Mouse (Mus musculus) forebrain, embryonic 12.5 days (tissue): ENCODE data around the gene Nfib. TPM values are rescaled to one million over a fixed set of nuclear protein-coding genes. Genes with fewer than 3 reads are reported as not detected.

Experiments used
- ATAC-seq: fragments of 200-750 bp; cut with Nextera tagmentation; 2 replicates; pipeline ENCODE4 v1.8.0; 2017; ENCODE audit warnings: moderate TSS enrichment; ENCODE audit not compliant: low FRiP score
- H3K27ac ChIP-seq: fragments of 300-500 bp; sonication (generic); 2 replicates; pipeline ENCODE4 v1.5.1; 2016; ENCODE audit warnings: mild to moderate bottlenecking
- H3K27me3 ChIP-seq: fragments of 300-500 bp; sonication (generic); 2 replicates; pipeline ENCODE4 v1.6.1; 2016; ENCODE audit warnings: mild to moderate bottlenecking
- H3K36me3 ChIP-seq: fragments of 300-500 bp; sonication (generic); replicated peaks from 2 replicates; pipeline ENCODE4 v1.6.1; 2016; ENCODE audit warnings: mild to moderate bottlenecking
- H3K4me1 ChIP-seq: fragments of 300-500 bp; sonication (generic); 2 replicates; pipeline ENCODE4 v1.6.1; 2016
- H3K4me2 ChIP-seq: fragments of 300-500 bp; sonication (generic); 2 replicates; pipeline ENCODE4 v1.6.1; 2016; ENCODE audit warnings: mild to moderate bottlenecking, moderate library complexity
- H3K4me3 ChIP-seq: fragments of 300-500 bp; sonication (generic); replicated peaks from 2 replicates; pipeline ENCODE4 v1.5.1; 2016; ENCODE audit warnings: mild to moderate bottlenecking
- H3K9ac ChIP-seq: fragments of 300-500 bp; sonication (generic); 2 replicates; pipeline ENCODE4 v1.6.1; 2016; ENCODE audit warnings: mild to moderate bottlenecking
- H3K9me3 ChIP-seq: fragments of 300-500 bp; sonication (generic); 2 replicates; pipeline ENCODE4 v1.6.1; 2016
- WGBS: fragments of 180-500 bp; shearing (Covaris S2); methylation state at CpG from one replicate; pipeline ENCODE4 v1.1.7; 2016; 5-methylcytosine and 5-hydroxymethylcytosine counted together
- polyA plus RNA-seq: library from polyadenylated mRNA; unstranded; fragments of >200 nt; fragmentation: Nextera tagmentation; extraction: Ambion mirVana; gene quantifications from 2 replicates; pipeline ENCODE4 v1.2.1, GENCODE M21; 2016

Gene Nfib
- polyA plus RNA-seq, 1 experiment from 2014 or later = 103 TPM

GRCm38 (mm10) chr4:82402666-82403065 lies 302.9 kb downstream of the Nfib start:
- Histone ChIP-seq H3K4me2 (no peak overlapping the region), H3K9me3 (no peaks in the 10 kb centered on the region), H3K27ac (no peak overlapping the region), H3K27me3 (no peaks in the 10 kb centered on the region), H3K4me1 (peaks cover 56% of the 10 kb centered on the region), H3K4me3 (no peak overlapping the region), H3K9ac (no peak overlapping the region), H3K36me3 (no peaks in the 10 kb centered on the region)
- 95% methylated on average over 9 of the region's 9 CpGs for WGBS
- ATAC-seq = no peak

GRCm38 (mm10) chr4:82401450-82402061 lies 304.0 kb downstream of the Nfib start:
- Histone ChIP-seq H3K4me1 (peaks cover 54% of the 10 kb centered on the region), H3K9me3 (no peaks in the 10 kb centered on the region), H3K4me2 (no peak overlapping the region), H3K4me3 (no peak overlapping the region), H3K27ac (no peak overlapping the region), H3K27me3 (no peaks in the 10 kb centered on the region), H3K9ac (no peak overlapping the region), H3K36me3 (no peaks in the 10 kb centered on the region)
- ATAC-seq = no peak
- 4% methylated on average over 3 of the region's 3 CpGs for WGBS

- H3K4me3 ChIP-seq = no peak overlapping the region
- peak; percentile 44; the same call in 1 of the 2 replicates for ATAC-seq
- H3K27me3 ChIP-seq = no peaks in the 10 kb centered on the region
- no peaks in the 10 kb centered on the region for H3K9me3 ChIP-seq
- peaks cover 46% of the 10 kb centered on the region for H3K4me1 ChIP-seq
- no peaks in the 10 kb centered on the region for H3K36me3 ChIP-seq
- H3K4me2 ChIP-seq = no peak overlapping the region
- peak overlapping the region; percentile 70 for H3K27ac ChIP-seq
- 11% methylated on average over 5 of the region's 5 CpGs for WGBS
- H3K9ac ChIP-seq = no peak overlapping the region
These were observed 305.0 kb downstream of the Nfib start for GRCm38 (mm10) chr4:82400536-82400935.

DNA sequence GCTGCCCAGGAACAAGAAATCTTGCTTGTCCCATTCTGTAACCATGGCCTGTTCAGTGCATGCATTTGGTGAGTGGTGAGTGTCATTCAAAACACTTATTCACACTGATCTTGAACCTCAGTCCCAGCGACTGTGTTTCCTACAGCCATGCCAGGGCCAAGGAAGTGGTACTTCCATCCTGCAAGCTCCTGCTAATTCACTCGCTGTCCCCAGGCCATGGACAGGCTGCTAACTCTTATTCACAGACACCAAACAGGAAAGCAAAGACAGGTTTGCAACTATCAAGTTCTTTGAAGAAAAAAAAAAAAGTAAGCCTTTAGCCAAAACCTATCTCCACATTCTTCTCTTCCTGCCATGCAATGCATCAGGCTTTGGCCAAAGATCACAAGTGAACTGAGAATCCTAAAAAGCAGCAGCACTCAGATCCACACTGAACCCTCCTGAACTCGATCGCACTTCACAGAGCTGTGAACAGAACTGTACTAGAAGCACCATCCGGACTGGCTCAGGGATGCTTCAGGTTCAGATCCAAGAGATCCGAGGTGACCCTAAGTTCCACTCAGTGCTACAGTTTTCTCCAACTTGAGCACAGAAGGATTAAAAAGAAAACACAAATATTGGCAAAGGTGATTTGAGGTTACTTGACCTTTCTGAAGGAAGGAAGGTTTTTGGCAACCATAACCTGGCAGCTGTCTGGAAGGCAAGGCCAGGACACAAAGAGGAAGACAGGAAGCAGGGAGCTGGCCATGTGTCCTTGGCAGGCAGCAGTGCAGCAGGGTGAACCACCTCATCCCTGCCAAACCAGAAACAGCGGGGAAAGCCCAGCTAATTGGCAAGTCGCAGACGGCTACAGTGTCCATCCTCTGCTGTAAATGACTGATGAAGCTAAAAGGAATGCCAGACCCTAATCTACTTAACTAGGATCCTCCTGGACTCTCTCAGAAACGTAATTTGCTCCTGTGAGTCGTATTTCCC lies 305.9 kb downstream of the Nfib start:
- H3K36me3 ChIP-seq = no peaks in the 10 kb centered on the region
- no peak overlapping the region for H3K4me2 ChIP-seq
- H3K4me3 ChIP-seq = no peak overlapping the region
- peaks cover 38% of the 10 kb centered on the region for H3K4me1 ChIP-seq
- peak overlapping the region; percentile 70 for H3K27ac ChIP-seq
- no peaks in the 10 kb centered on the region for H3K9me3 ChIP-seq
- 50% methylated on average over 11 of the region's 11 CpGs for WGBS
- no peak overlapping the region for H3K9ac ChIP-seq
- peak; percentile 55; the same call in 1 of the 2 replicates for ATAC-seq
- no peaks in the 10 kb centered on the region for H3K27me3 ChIP-seq

DNA sequence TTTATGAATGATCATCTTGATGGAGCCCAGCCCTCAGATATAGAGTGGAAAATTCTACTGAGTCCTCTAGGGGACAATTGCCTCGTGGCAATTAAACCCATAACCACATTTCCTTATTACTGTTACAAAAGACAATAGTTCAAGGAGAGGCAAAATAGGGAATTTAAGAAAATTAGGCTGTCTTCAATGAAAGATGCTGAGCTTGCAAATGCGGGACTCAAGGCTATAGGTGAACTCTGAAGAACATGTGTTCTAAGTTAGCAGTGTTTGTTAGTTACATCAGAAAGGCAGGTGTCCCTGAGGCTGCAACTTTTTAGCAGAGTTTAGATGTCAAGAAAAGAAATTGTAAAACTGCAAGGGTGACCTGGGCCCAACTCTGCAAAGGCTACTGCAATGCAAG lies 307.3 kb downstream of the Nfib start:
- H3K4me1 ChIP-seq = peaks cover 28% of the 10 kb centered on the region
- H3K9ac ChIP-seq = no peak overlapping the region
- ATAC-seq = no peak
- H3K27me3 ChIP-seq = no peaks in the 10 kb centered on the region
- no peak overlapping the region for H3K4me2 ChIP-seq
- no peak overlapping the region for H3K4me3 ChIP-seq
- H3K9me3 ChIP-seq = no peaks in the 10 kb centered on the region
- H3K36me3 ChIP-seq = no peaks in the 10 kb centered on the region
- WGBS = 85% methylated on average over 2 of the region's 2 CpGs
- no peak overlapping the region for H3K27ac ChIP-seq

DNA sequence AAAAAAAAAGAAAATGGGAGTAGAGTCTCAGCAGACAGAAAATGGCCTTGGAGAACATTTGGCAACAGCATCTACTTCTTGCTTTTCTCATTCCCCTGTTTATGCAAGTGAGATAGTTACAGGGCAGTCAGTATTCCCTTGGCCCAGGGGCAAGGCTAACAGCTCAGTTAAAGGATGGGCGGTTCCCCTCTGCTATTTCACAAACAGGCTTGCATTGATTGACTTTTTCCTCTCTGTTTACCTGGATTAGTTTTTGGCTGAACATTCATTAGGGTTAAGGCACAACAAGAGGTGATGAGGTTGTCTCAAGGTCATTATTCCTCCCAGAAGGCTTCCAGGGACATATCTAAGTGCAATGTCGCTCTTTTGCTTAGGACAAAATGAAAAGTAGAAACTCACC lies 308.7 kb downstream of the Nfib start:
- Histone ChIP-seq H3K4me3 (no peak overlapping the region), H3K36me3 (no peaks in the 10 kb centered on the region), H3K4me2 (no peak overlapping the region), H3K4me1 (peaks cover 25% of the 10 kb centered on the region), H3K9ac (no peak overlapping the region), H3K27me3 (no peaks in the 10 kb centered on the region), H3K27ac (no peak overlapping the region), H3K9me3 (no peaks in the 10 kb centered on the region)
- ATAC-seq = no peak
- 85% methylated on average over 2 of the region's 2 CpGs for WGBS

- H3K9ac ChIP-seq = no peak overlapping the region
- H3K4me1 ChIP-seq = peaks cover 20% of the 10 kb centered on the region
- no peaks in the 10 kb centered on the region for H3K36me3 ChIP-seq
- H3K4me3 ChIP-seq = no peak overlapping the region
- H3K9me3 ChIP-seq = no peaks in the 10 kb centered on the region
- ATAC-seq = no peak
- H3K27me3 ChIP-seq = no peaks in the 10 kb centered on the region
- no peak overlapping the region for H3K4me2 ChIP-seq
- WGBS = 85% methylated on average over 4 of the region's 4 CpGs
- H3K27ac ChIP-seq = no peak overlapping the region
These were observed 309.5 kb downstream of the Nfib start for GRCm38 (mm10) chr4:82396003-82396402.

- H3K4me1 ChIP-seq = peaks cover 8% of the 10 kb centered on the region; the same call in 1 of the 2 replicates
- no peaks in the 10 kb centered on the region for H3K27me3 ChIP-seq
- WGBS = 90% methylated on average over 4 of the region's 4 CpGs
- no peak for ATAC-seq
- no peak overlapping the region for H3K4me2 ChIP-seq
- H3K9ac ChIP-seq = no peak overlapping the region
- no peak overlapping the region for H3K27ac ChIP-seq
- no peaks in the 10 kb centered on the region for H3K9me3 ChIP-seq
- H3K36me3 ChIP-seq = no peaks in the 10 kb centered on the region
- H3K4me3 ChIP-seq = no peak overlapping the region
These were observed 311.2 kb downstream of the Nfib start for GRCm38 (mm10) chr4:82394346-82394745.

DNA sequence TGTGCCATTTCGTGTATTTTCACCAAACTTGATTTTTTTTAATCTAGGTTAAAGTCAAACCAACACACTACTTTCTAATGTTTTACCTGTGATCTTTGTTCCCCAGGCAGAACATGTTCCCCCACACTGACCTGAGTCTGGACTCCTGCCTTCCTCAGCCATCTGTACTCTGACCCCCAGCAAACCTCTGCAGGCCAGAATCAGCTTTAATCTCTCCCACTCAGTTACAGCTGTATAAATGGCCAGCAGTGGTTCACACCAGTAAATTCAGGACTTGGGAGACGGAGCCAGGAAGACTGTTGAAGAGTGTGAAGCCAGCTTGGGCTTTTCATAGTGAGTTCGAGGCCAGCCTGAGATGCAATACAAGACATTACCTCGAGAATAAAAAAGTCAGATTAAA lies 312.5 kb downstream of the Nfib start:
- peaks cover 8% of the 10 kb centered on the region; the same call in 1 of the 2 replicates for H3K4me1 ChIP-seq
- H3K36me3 ChIP-seq = no peaks in the 10 kb centered on the region
- H3K27me3 ChIP-seq = no peaks in the 10 kb centered on the region
- H3K9ac ChIP-seq = no peak overlapping the region
- no peak for ATAC-seq
- no peaks in the 10 kb centered on the region for H3K9me3 ChIP-seq
- H3K4me3 ChIP-seq = no peak overlapping the region
- 79% methylated on average over 4 of the region's 4 CpGs for WGBS
- H3K4me2 ChIP-seq = no peak overlapping the region
- no peak overlapping the region for H3K27ac ChIP-seq

DNA sequence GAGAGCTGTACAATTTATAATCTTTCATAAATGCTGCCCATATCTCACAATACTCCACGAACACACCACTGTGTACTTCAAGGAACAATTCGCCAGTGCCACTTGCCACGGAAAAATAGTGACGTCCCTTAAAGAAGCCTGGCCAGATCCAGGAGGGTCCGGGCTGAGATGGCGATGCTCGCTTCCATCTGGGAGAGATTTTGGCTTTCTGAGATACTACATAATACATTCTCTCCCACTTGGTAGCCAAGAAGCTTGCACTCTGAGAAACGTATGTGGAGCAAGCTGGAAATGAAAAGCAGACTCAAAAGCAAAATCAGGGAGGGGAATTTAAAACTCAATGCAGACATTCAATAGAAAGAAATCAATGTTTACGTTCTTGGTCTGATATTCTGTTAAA lies 313.1 kb downstream of the Nfib start:
- Histone ChIP-seq H3K4me1 (peaks cover 8% of the 10 kb centered on the region; the same call in 1 of the 2 replicates), H3K27me3 (no peaks in the 10 kb centered on the region), H3K4me3 (no peak overlapping the region), H3K9ac (no peak overlapping the region), H3K4me2 (no peak overlapping the region), H3K36me3 (no peaks in the 10 kb centered on the region), H3K9me3 (no peaks in the 10 kb centered on the region), H3K27ac (no peak overlapping the region)
- 81% methylated on average over 9 of the region's 9 CpGs for WGBS
- no peak for ATAC-seq

DNA sequence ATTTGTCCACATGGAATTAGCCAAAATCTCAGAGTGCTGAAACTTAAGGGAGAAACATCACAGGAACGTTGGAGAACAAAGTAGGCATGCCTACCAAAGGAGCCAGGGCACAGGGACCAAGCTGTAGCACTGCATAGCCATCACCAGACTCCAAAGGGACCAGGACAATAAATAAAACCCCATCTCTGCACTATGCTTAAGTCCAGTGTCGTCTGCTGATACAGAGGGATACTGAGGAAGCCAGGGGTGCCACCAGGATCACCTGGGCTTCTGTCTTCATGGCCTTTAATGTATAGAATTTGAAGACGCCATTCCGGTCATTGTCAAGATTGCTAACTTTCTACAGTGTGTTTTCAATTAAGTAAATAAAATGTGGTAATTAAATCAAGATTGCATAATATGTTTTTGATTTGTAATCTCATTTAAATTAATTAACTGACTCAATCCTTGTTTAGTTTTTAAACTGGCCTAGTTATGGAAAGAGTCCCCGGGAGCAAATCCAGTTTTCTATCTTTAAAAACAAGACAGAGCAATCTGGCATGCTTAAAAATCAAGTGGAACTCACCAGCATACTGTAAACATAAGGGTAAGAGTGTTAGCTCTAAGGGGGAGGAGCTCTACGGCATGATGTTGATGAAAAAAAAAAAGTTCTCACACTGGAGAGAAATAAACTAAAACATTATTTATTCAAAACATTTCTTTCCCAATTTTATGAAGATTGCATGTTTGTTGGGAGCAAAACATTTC lies 313.7 kb downstream of the Nfib start:
- no peak overlapping the region for H3K4me3 ChIP-seq
- peaks cover 8% of the 10 kb centered on the region; the same call in 1 of the 2 replicates for H3K4me1 ChIP-seq
- no peaks in the 10 kb centered on the region for H3K9me3 ChIP-seq
- no peaks in the 10 kb centered on the region for H3K27me3 ChIP-seq
- H3K36me3 ChIP-seq = no peaks in the 10 kb centered on the region
- H3K4me2 ChIP-seq = no peak overlapping the region
- H3K9ac ChIP-seq = no peak overlapping the region
- WGBS = 68% methylated on average over 6 of the region's 6 CpGs
- no peak for ATAC-seq
- H3K27ac ChIP-seq = no peak overlapping the region

- H3K9ac ChIP-seq = no peak overlapping the region
- H3K9me3 ChIP-seq = no peaks in the 10 kb centered on the region
- no peak overlapping the region for H3K4me2 ChIP-seq
- 58% methylated on average over 2 of the region's 2 CpGs for WGBS
- H3K4me1 ChIP-seq = peaks cover 8% of the 10 kb centered on the region; the same call in 1 of the 2 replicates
- no peak for ATAC-seq
- H3K4me3 ChIP-seq = no peak overlapping the region
- H3K27me3 ChIP-seq = no peaks in the 10 kb centered on the region
- no peaks in the 10 kb centered on the region for H3K36me3 ChIP-seq
- H3K27ac ChIP-seq = no peak overlapping the region
These were observed 315.0 kb downstream of the Nfib start for GRCm38 (mm10) chr4:82390545-82390944.
